Comparison of ENCODE assay signal across 8 mouse cellular contexts in the genomic region with DNA sequence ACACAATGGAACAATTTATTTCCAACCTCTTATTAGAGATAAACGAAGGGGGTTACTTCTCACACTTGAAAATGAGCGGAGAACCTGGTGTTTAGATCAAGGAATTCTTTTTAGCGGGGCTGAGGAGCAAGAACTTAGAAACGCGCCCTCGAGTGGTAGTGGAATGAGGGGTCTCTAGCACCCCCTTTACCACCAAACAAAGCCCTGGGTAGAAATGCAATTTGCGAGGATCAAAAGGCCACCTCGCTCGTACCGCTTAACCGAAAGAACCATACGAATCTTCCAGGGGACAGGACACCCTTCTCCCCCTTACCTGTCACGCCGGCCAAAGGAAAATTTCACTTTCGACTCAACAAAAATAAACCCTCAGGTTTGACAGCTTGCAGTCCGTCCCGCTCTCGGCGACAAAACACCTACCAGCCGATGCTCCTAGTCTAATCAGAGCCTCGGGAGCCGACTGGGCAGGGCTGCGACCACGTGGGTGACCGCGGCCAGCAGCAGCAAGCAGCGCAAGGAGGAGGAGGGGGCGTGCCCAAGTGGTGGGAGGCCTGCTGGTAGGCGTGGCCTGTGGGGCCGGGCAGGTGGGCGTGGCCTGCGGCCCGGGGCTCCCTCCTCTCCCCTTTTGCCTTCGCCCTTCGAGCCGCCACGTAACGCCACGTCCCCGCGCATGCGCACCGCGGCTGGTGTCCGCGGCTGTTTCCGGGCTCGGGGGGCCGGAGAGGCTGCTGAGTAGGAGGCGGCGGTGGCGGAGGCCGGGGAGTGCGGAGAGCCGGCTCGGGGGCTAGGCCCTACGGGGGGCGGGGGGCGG. TPM values are rescaled to one million over a fixed set of nuclear protein-coding genes. Genes with fewer than 3 reads are reported as not detected.
DNase-seq lines count a peak whose midpoint lies in the region; ATAC-seq lines count a peak whose summit lies in the region.

A gene (plus strand): TSS at position 700 of the 808 bp plus-strand sequence.

- peak; percentile 92 for ATAC-seq in megakaryocyte progenitor cell, adult 5-6 weeks (replicated peaks; ENCODE audit: poor library complexity)

- DNase-seq in adipocyte (ENCODE audit: low spot score): peak; percentile 100
- peak; percentile 99 for DNase-seq in embryo, embryonic 10 days (ENCODE audit: low spot score)
- DNase-seq in gastrocnemius, postnatal 10 days: peak; percentile 99
- DNase-seq in induced T-regulatory cell, adult 2 months (ENCODE audit: low read depth): peak; percentile 98
- DNase-seq in left cerebral cortex, adult 9 months (ENCODE audit: low spot score in 2 of 2): peak; percentile 94 to 98
- DNase-seq in right cerebral cortex, postnatal 14 days: peak; percentile 97
- peak; percentile 98 to 99 for DNase-seq in urinary bladder, postnatal 36 days (ENCODE audit: low spot score in 2 of 2)

RNA-seq across cellular contexts. Expression of the gene that starts here (rescaled TPM):
- 10 to 100 TPM; 63.0 to 68.2 TPM for total RNA-seq in gastrocnemius, postnatal 10 days (2021)
- 56.2 and 56.6 TPM in 2 replicates for total RNA-seq in megakaryocyte progenitor cell, adult 5-6 weeks (2015)
- 22.5 and 23.5 TPM in 2 replicates for total RNA-seq in megakaryocyte progenitor cell, adult 5-6 weeks (2017)

Comparison
In these comparisons a context has a peak if more than half of its experiments do, and no peak if none do; other contexts are left out.
1. Peak in every context shown above with its lines: DNase-seq and ATAC-seq.